Mouse (Mus musculus) c-Kit-positive CD71-positive TER-119-positive erythroid progenitor cells, embryonic 14.5 days (primary cell): ENCODE data around the gene Rbm24.

Experiments
- DNase-seq: peaks from one replicate; pipeline ENCODE4 v3.0.0-alpha.2; 2013; ENCODE audit warnings: low spot score

Gene Rbm24

DNA sequence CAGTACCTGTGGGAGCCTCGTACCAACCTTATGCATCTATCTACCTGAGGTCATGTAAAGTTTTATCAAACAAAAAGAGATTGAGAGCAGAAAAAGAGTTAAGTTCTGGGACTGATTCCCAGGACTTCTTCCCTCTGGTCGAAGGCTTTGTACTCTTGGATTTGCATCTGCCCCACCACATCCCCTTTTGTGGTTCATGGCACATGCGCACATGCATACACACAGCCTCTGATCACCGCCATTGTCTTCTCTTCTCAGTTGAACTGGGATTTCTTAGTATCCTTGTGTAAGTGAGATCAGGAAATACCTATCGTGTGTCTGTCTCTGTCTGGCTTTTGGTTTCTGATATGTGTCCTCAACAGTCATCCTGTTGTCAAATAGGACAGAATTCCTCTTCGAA, 20.7 kb downstream of the Rbm24 start:
- DNase-seq, result no peak

DNA sequence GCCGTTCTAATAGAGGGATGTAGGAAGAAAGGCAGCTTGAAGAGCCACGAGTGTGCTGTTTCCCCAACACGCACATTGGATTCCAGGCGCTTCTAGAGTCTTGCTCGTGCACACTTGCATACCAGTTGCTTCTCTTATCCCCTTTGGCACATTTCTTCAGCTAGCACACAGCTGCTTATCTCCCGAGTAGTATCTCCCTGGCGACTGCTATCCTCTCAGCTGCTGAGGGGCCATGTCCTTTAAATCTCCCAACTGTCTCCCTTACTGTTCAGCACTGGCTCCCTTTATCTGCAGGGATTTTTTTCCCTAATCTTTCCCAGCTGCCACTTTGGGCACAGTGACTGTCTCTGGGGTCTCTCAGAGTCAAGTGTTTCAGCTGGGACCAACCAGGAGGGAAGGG, 25.8 kb downstream of the Rbm24 start:
- DNase-seq, result peak; percentile 1

- DNase-seq, result no peak
These were observed 27.8 kb downstream of the Rbm24 start for GRCm38 (mm10) chr13:46446062-46446461.

DNA sequence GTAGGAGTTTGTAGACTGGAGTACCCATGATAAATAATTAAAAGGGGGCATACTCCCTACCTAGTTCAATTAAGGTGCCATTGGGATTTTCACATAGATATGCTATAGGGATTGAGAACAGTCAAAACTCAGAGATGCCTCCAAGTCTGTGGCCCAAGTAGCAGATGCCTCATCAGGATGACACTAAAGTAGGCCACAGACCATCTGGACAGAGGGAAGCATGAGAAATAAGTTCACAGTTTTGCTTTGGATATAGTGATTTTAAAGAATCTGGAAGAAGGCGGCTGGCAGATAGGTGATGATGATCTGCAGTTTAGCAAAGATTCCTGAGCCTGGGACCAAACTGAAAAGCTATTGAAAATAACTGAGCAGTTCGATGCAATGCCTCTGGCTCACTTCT, 30.0 kb downstream of the Rbm24 start:
- no peak for DNase-seq

GRCm38 (mm10) chr13:46449955-46450354, 31.7 kb downstream of the Rbm24 start:
- no peak for DNase-seq

DNA sequence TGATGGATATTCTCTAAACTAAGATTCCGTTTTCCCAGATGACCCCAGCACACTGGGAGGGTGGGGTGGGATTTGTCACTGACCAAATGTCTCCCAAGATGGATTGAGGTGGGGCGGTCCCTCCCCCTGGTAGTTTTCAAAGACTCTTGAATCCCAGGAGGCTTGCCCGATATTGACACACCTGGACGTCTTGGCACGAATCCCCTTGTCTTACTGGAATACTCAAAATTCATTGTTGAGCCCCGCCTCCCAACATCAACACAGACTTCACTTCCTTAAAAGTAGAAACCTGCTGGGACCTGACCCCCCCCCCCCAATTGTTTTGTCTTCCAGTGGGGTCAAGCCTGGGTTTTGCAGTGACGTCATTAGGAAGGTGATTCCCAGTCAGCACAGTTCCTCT, 32.4 kb downstream of the Rbm24 start:
- DNase-seq, result no peak

GRCm38 (mm10) chr13:46451548-46451947, 33.3 kb downstream of the Rbm24 start:
- no peak for DNase-seq

DNA sequence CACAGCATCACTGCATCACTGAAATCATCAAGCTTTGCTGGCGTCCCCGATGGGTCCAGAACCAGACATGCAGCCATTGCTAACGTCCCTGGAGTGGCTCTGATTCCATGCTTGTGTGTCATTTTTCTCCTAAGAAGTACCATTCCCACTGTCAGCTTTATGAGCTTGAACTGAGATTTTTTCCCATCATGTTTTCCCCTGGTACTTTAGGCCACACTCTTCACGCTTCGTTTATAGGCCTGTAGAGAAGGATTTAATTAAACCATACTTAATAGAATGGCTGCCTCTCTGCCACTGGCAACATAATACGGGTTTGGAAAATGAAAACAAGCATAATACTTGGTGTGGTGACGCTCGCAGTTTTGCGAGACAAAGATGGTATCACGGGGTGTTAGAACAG, 41.3 kb downstream of the Rbm24 start:
- DNase-seq, result no peak

GRCm38 (mm10) chr13:46462280-46462679, 44.0 kb downstream of the Rbm24 start:
- DNase-seq, result no peak

DNA sequence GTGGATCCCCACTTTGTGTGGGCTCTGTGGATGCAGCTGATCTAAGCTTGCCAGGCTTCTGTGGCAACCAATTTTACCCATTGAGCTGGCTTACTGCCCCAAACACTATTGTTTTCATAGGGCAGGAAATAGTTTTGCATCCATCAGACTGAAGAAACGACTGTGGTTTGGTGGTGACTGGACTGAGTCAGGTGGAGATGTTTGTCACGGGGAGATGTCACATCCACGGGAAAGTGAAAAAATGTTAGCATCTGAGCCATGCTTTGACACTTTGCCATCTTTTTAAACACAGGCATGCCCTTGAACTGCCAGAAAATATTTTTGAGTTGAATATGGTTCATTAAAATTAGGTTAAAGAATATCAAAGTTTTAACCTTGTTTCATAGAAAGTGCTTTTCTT, 45.5 kb downstream of the Rbm24 start:
- DNase-seq, result no peak

- DNase-seq, result no peak
These were observed 50.0 kb downstream of the Rbm24 start for GRCm38 (mm10) chr13:46468251-46468650.

- DNase-seq, result no peak
These were observed 51.3 kb downstream of the Rbm24 start for GRCm38 (mm10) chr13:46469536-46469935.
